Mouse (Mus musculus) urinary bladder, postnatal 4 days (tissue): ENCODE results near the gene Osgin1.

ENCODE experiments used
- DNase-seq, 2 experiments: peaks; one replicate each; pipeline ENCODE4 v3.0.0; 2021 to 2022; ENCODE audit warnings: low spot score in 2 of 2

Osgin1 gene

DNA sequence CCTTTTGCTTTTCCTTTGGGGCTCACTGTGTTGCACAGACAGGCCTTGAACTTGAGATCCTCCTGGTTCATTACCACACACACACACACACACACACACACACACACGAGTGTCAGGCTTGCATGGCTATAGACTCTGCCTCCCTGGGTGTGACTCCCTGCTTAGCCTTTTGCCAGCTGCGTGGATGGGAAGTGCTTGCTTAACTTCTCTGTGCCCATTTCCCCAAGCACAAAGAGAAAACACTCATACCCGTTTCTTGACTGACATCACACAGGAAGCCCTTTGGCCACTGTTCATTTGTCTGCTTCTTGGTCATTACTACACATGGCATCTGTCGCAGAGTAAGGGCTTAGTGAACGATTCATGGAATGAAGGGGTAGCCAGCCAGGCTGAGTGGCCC is 8.1 kb downstream of the Osgin1 start:
- no peak for DNase-seq

DNA sequence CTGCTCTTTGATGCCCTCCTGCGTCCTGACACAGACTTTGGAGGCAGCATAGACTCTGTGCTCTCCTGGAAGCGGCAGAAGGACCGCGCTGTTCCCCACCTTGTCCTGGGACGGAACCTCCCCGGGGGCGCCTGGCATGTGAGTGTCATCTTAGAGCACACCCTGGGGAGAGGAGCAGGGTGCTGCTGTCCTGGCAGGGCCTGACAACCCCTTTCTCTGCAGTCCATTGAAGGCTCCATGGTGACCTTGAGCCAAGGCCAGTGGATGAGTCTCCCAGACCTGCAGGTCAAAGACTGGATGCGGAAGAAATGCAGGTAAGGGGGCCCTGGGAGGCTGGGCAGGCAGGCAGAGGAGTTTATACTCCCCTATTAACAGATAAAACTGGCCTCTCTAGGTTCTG is 9.0 kb downstream of the Osgin1 start:
- no peak for DNase-seq

DNA sequence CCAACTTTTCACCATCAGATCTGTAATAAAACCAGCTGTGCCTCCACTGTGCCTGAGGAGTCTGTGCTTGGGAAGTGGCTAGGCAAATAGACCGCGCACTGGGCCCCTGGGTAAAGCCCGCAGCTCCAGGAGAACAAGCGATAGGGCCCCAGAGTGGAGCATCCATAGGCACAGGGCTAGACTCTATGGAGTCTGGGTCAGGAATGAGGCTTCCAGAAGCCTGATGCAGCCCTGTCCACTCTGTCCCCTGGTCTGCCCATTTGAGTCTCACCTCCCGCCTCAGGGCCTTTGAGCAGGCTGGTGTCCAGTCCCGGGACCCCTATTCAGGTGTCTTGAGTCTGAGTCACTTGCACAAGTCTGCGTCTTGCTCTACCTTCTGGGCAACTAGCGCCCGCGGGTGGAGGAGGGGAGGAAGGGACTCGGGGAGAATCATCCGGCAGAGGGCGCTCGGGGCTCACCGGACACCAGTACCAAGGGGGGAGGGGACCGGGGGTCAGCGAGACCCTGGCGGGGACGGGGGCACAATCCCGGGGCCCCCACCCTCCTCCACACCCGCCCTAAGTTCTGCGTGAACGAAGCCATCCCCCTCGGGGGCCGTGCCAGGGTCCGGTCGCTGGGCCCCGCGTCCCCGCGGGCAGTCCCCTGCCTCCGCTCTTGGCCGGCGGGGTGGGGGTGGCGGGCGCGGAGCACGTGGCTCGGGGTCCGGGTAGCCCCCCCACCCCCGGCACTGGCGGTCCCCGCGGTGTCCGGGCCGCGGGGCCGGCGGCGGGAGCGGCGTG is 12.5 kb downstream of the Osgin1 start, which contains the start of gene Necab2:
TSS of gene Necab2 (plus strand) at position 509 of the 779 bp plus-strand sequence.
- DNase-seq: peak; percentile 72 to 90

DNA sequence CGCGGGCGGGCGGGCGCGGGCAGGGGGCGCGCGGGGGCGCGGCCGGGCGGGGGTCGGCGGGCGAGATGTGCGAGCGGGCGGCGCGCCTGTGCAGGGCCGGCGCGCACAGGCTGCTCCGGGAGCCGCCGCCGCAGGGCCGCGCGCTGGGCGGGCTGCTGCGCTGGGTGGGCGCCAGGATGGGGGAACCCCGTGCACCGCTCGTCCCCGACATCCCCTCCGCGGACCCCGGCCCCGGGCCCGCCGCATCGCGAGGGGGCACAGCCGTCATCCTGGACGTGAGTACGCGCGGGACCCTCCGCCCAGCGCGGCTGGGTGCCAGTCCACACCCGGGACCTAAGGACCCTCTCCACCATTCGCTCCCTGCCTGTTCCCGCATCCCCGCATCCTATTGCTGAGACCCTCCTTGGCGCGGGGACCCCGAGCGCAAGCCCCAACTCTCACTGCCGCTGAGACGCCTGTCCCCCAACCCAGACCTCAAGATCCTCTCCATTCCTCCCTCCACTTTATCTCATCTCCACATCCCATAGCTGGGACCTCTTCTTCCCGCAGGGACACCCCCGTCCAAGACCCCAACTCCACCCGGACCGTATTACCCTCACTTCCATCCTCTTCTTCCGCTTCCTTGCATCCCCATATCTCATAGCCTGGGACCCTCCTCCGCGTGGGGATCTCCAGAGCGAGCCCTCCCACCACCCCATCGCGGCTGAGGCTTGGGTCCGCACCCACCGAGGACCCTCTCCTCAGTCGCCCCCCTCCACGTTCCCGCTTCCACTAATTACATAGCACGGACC is 13.3 kb downstream of the Osgin1 start:
- DNase-seq: no peak

DNA sequence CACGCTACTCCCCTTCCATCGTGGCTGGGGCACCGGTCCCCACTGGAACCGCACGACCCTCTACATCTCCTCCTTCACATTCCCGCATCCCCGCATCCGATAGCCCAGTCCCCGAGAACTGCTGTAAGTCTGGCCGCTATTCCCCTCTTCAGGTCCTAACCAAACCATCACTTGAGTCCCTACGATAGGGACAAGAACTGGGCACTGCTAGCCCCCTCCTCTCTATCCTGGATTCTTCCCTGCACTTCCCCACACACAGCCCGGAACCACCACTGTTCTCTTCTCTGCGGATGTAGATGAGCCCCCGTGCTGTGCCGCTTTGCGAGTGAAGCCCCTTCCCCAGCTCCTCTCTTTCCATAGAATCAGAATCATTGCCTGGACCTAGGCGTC is 13.9 kb downstream of the Osgin1 start:
- no peak for DNase-seq

DNA sequence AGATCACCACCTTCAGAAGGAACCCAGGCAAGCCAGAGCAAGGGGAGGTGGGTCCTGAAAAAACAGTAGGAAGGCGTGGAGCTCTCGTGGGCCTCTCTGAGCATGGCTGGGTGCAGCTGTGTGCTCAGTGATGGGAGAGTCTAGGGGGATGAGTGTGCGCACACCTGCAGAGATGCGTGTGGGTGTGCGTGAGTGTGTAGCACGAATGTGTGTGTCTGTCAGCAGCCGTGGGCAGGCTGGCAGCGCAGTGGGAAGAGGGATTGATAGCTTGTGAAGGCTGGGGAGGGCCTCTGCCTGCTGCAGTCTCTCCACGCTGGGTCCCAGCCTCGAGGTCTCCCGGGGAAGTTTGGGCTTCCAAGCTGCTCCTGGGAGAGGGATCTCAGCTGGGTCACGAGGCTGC is 15.7 kb downstream of the Osgin1 start:
- DNase-seq: no peak

DNA sequence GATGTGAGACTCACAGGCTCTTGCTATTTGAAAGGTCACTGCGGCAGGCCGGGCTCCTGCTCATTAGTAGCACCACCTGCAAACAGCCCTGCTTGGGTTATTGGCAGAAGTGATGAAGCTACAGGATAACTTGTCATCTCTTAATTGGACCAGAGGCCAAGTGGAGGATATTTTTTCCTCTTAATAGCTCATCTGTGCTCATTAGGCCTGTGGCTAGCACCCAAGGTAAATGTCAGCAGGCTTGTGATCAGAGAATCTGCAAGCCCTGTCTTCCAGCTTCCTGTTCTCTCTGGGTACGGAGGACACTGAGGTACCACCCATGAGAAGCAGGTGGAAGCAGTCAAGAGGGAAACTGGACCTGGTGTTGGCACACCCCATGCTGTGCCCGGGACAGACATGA is 17.2 kb downstream of the Osgin1 start:
- no peak for DNase-seq

DNA sequence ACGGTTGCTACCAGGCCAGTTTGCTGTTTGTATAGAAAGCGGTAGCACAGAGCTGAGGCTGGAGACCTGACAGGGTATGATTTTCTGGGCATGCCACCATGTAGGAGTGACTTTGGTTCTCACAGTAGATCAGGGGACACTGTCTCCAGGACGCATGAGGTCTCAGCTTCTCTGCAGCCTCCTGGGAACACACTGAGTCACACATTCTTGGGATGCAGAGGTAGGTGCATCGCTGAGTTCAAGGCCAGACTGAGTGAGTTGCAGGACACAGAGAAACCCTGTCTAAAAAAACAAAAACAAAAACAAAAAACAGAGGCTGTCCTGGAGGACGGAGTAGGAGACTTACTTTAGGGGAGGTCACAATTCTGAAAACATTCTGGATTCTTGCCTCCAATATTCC is 19.0 kb downstream of the Osgin1 start:
- no peak for DNase-seq

DNA sequence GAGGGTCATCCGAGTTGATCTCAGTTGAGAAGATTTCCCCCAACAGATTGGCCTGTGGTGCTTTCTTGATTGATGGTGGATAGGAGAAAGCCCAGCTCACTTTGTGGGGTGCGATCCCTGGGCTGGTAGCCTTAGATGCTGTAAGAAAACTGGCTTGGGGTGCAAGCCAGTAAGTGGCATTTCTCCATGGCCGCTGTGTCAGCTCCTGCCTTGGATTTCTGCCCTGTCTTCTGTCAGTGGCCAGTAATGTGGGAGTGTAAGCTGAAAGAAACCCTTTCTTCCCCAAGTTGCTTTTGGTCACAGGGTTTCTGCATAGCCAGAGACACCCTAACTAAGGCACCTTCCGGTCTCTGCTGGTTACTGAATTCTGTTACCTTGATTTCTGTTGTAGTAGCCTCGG is 22.1 kb downstream of the Osgin1 start:
- no peak for DNase-seq

DNA sequence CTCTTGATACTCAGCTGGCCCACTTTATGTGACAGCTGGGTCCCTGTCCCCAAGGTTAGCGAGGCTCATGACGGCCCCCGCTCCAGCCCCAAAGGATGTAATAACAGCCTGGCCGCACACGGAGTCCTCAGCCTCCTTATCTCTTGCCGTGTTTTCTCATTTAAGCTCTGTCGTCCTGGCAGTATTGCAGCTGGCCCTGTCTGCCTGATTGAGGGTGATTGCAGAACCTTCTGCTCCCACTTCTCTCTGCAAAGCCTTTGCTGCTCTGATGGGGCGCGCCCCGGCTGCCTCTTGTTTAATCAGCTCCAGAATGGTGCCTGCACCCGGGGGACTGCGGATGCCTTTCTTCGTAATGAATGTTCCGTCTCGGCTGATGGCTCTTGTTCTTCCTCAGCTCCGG is 25.8 kb downstream of the Osgin1 start:
- DNase-seq: no peak

DNA sequence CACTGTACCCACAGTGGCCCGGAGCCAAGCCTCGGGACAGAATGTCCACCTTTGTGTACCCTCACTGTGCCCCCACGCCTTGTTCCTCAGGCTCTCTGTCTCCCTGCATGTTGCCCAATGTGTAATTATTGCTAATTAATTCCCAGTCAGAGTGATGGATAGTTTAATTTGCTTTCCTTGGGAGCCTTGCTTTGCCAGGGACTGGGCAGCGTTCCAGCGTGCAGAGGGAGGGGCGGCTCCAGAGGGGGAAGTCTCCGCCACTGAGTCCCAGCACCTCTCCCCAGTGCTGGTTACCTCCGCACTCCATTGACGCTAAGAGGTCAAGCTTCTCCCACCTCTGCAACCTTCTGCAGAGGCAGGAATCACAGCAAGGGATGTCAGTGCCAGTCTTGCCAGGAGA is 27.4 kb downstream of the Osgin1 start:
- no peak for DNase-seq

DNA sequence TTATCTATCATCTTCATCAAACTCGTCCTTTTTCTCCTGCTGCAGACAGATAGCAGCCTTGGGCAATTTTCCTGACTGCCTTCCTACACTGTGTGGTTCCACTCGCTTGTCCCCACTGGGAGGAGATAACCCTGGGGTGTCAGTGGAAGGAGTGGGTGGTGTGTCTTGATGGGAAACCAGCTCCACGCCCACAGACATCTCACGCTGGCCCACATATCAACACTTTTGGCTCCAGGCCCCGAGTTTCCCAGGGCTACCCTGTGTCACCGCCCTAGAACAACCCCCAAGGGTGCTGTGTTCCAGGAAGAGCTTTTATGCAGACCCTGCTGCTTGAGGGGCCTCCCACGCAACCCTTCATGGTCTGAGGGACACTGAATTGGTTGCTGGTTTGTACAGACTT is 29.8 kb downstream of the Osgin1 start:
- no peak for DNase-seq

DNA sequence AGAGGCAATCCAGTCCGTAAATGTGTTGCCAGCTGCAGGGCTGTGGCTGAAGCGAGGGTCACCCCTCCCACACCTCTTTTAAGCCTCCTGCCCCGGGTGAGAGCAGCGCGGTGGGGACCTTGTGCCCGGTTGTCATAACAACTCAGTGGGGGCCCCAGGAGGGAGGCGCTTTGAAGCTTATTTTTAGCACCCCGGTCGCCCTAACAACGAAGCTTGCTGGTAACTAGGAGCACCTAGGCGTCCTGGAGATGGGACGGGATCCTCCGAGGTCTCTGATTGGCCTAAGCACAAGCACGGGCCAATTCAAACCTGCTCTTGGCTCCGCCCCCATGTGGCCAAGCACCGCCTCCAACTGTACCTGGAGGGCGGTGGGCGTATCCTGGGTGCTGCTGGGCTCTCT is 32.2 kb downstream of the Osgin1 start:
- no peak for DNase-seq

DNA sequence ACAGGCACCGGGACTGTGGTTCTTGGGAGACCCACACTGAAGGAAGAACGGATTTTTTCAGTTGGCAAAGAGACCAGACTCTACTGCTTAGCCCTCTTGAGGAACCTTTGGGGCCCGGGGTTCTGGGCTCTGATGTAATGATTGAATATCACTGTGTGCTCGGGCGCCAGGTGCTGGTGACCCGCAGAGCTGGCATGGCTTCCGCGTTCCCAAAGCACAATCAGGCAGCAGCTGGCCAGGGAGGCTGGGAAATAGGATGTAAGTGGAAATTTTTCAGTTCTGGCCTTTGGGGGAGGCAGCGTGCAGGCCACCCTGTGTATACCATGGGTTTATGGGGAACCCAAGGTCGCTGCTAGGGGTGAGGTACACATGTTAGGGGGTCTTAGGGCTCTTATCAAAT is 32.9 kb downstream of the Osgin1 start:
- DNase-seq: no peak

DNA sequence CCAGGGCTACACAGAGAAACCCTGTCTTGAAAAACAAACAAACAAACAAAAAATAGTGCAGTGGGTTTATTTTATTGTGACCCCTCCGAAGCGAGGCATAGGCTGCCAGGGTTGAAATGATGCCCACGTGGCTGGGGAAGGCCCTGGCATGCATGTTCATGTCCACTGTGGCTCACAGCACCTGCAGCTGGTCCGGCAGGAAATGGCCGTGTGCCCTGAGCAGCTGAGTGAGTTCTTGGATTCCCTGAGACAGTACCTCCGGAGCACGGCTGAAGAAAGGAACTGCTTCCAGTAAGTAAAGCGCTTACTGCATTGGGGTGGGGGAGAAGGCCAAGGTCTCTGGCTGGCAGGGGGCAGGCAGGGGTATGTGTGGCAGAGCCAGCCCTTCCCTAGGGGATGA is 34.2 kb downstream of the Osgin1 start:
- no peak for DNase-seq

DNA sequence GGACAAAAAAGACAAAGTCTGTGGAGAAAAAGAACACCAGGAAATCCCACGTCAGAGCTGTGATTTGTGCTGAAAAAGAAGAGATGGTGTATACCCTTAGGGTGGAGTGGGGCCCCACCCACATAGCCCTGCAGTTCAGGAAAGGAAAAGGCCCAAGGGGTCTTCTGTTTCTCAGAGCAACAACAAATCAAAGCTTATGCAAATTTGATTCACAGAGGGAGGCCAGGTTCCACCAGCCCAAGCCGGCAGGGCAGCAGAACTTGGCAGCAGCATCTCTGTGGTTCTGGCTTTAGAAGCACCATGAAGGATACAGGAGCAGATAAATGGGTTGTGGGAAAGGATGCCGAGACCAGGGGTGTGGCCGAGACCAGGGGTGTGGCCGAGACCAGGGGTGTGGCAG is 44.8 kb downstream of the Osgin1 start:
- no peak for DNase-seq

DNA sequence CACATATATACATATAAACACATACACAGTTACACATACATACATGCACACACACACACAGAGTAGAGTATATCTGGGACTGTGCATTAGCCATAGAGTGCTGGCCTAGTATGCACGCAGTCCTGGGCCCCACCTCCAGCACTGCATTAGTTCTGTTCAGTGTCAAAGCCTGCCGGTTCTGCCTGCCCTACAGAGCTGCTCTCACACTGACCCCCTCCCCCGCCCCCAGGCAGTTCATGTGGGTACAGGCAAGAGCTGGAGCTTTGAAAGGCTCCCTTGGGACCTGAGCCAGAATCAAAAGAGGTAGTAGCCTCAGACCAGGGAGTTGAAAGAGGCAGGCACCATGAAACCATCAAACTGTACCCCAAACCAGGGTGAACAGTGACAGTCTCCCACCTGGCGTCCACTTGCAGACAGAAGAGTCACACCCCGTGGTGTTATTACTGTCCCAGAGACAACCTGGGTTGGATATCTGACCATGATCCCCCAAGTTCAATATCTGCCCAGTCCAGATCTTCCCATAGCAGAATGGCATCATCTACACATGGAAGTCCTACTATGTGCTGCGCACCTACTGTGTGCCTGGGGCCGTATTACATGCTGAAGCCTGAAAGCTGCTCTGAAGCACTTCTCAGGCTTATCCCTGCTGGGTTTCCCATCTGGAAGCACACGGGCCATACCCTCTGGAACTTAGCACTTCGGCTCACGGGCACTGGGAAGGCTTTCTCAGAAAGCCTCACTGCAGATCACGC is 50.4 kb downstream of the Osgin1 start:
- no peak for DNase-seq

DNA sequence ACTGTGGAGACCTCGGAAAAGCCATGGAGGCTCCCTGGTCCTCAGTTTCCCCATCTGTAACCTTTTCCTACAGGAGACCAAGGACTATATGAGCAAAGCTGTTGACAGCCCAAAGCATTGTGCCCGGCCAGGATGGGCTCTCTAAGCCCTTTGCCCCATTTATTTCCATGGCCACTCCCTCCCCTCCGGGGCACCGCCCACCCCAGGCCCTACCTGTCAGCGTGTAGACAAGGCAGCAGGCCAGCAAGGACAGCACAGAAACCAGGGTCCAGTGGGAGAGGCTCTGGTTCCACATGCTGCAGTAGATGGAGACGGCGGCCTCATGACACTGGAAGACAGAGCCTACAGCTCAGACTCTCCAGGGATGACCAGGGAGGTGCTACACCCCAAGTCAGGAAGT is 53.2 kb downstream of the Osgin1 start:
- no peak for DNase-seq
